Comparison of ENCODE assay signal across 21 mouse cellular contexts in the genomic region with DNA sequence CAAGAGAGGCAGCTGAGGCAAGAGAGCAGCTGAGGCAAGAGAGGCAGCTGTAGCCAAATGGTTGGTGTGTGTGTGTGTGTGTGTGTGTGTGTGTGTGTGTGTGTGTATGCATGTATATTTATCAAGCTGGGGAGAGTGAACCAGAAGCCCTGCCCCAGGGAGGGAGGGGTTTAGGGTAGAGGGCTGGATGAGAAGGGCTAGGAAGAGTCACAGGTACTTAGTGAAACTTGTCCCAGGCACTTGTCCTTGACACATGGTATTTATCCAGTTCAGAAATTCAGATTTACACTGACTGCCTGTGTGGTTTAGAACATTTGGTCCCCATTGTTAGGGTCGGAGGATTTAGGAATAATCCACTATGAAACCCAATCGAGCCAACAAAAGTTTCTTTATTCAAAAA.
DNase-seq lines count a peak whose midpoint lies in the region; ATAC-seq and TF ChIP-seq lines count a peak whose summit lies in the region.
"Had no signal": no experiment of that assay in that cellular context is flagged by ENCODE, and none has a peak within 500 bp of the region (broad histone marks: within the 10 kb centered on the region; RNA-seq: fewer than 3 reads in every experiment).

No protein-coding gene starts in this region.

- no peak overlapping the region for H3K4me3 ChIP-seq in limb, embryonic 13.5 days
- no peak overlapping the region for H3K4me3 ChIP-seq in limb, embryonic 10.5 days
- H3K4me3 ChIP-seq in thymus, adult 2 months (ENCODE audit: control insufficient read depth, insufficient read depth, low read length) = no peak overlapping the region
- no peak overlapping the region for H3K4me3 ChIP-seq in embryonic facial prominence, embryonic 15.5 days (replicated peaks)
- H3K4me3 ChIP-seq: forebrain, embryonic 13.5 days; gastrocnemius, adult 2 months; heart, embryonic 10.5 days; hindbrain, embryonic 13.5 days had no signal

- no peaks in the 10 kb centered on the region for H3K27me3 ChIP-seq in limb, embryonic 13.5 days
- H3K27me3 ChIP-seq in limb, embryonic 10.5 days (ENCODE audit: low read depth, poor library complexity, severe bottlenecking) = no peaks in the 10 kb centered on the region
- H3K27me3 ChIP-seq in thymus, adult 2 months (ENCODE audit: control insufficient read depth, insufficient read depth, low read length) = no peaks in the 10 kb centered on the region
- no peaks in the 10 kb centered on the region for H3K27me3 ChIP-seq in embryonic facial prominence, embryonic 15.5 days
- H3K27me3 ChIP-seq: CH12.LX; forebrain, embryonic 13.5 days; hindbrain, embryonic 13.5 days; Patski had no signal

- no peaks in the 10 kb centered on the region for H3K36me3 ChIP-seq in limb, embryonic 13.5 days
- H3K36me3 ChIP-seq in limb, embryonic 10.5 days = no peaks in the 10 kb centered on the region
- H3K36me3 ChIP-seq in thymus, adult 2 months (ENCODE audit: control insufficient read depth, insufficient read depth, low read length) = no peaks in the 10 kb centered on the region
- H3K36me3 ChIP-seq in embryonic facial prominence, embryonic 15.5 days = no peaks in the 10 kb centered on the region
- H3K36me3 ChIP-seq: heart, embryonic 10.5 days; hindbrain, embryonic 13.5 days had no signal

- DNase-seq in limb, embryonic 10.5 days (ENCODE audit: low spot score) = no peak
- peak; percentile 17 for DNase-seq in thymus, postnatal 0 days (ENCODE audit: low spot score)
- no peak for DNase-seq in thymus, adult 2 months
- no peak for DNase-seq in left cerebral cortex, postnatal 25 days (ENCODE audit: low spot score in 2 of 2)
- DNase-seq: adrenal gland, postnatal 14 days; cerebellum, adult 18-20 months; cerebellum, adult 9-11 months; cerebellum, postnatal 36 days; gastrocnemius, adult 2 months; gastrocnemius, postnatal 25 days; heart, postnatal 10 days; heart, postnatal 4 days had no signal

- no peak overlapping the region for H3K9ac ChIP-seq in limb, embryonic 13.5 days
- no peak overlapping the region for H3K9ac ChIP-seq in embryonic facial prominence, embryonic 15.5 days
- H3K9ac ChIP-seq: forebrain, embryonic 13.5 days; hindbrain, embryonic 13.5 days had no signal

- H3K27ac ChIP-seq in limb, embryonic 13.5 days = no peak overlapping the region
- H3K27ac ChIP-seq in limb, embryonic 10.5 days = no peak overlapping the region
- no peak overlapping the region for H3K27ac ChIP-seq in thymus, adult 2 months (ENCODE audit: control insufficient read depth, insufficient read depth, low read length)
- no peak overlapping the region for H3K27ac ChIP-seq in embryonic facial prominence, embryonic 15.5 days (replicated peaks)
- H3K27ac ChIP-seq: forebrain, embryonic 13.5 days; gastrocnemius, adult 2 months; heart, embryonic 10.5 days; hindbrain, embryonic 13.5 days; hindbrain, postnatal 0 days had no signal

- peak; percentile 61; the same call in 1 of the 2 replicates for ATAC-seq in limb, embryonic 13.5 days (ENCODE audit: low FRiP score, low read depth)
- 0 out of 2 replicates have a peak, but pooled peaks have one; percentile 43 for ATAC-seq in embryonic facial prominence, embryonic 15.5 days (ENCODE audit: insufficient number of reproducible peaks, low FRiP score, low TSS enrichment, low read depth)
- ATAC-seq: activated CD4-positive, CD25-positive, alpha-beta regulatory T cell, adult 4 months; forebrain, embryonic 13.5 days; hindbrain, postnatal 0 days; Patski had no signal

- WGBS in limb, embryonic 13.5 days = 72% methylated on average over 2 of the region's 2 CpGs
- 84% methylated on average over 2 of the region's 2 CpGs for WGBS in limb, embryonic 10.5 days
- 95% methylated on average over 2 of the region's 2 CpGs for WGBS in thymus, adult 2 months
- 49% methylated on average over 2 of the region's 2 CpGs for WGBS in embryonic facial prominence, embryonic 15.5 days

- H3K9me3 ChIP-seq in limb, embryonic 13.5 days = 0 out of 2 replicates have a peak, but pooled peaks cover 6% of the 10 kb centered on the region
- no peaks in the 10 kb centered on the region for H3K9me3 ChIP-seq in limb, embryonic 10.5 days (replicated peaks)
- no peaks in the 10 kb centered on the region for H3K9me3 ChIP-seq in embryonic facial prominence, embryonic 15.5 days (replicated peaks)
- H3K9me3 ChIP-seq: forebrain, embryonic 13.5 days; hindbrain, embryonic 13.5 days had no signal

- H3K4me1 ChIP-seq in limb, embryonic 13.5 days = 0 out of 2 replicates have a peak, but pooled peaks cover 4% of the 10 kb centered on the region
- H3K4me1 ChIP-seq in limb, embryonic 10.5 days = peaks cover 9% of the 10 kb centered on the region; the same call in 1 of the 2 replicates
- H3K4me1 ChIP-seq in thymus, adult 2 months (replicated peaks; ENCODE audit: control insufficient read depth, insufficient read depth, low read length) = peaks cover 4% of the 10 kb centered on the region
- no peaks in the 10 kb centered on the region for H3K4me1 ChIP-seq in embryonic facial prominence, embryonic 15.5 days
- H3K4me1 ChIP-seq: forebrain, embryonic 13.5 days; heart, embryonic 10.5 days; hindbrain, embryonic 13.5 days had no signal

- intact Hi-C loops in left cerebral cortex, postnatal 25 days (cut with DNase I) = no loop called here

- H3K4me2 ChIP-seq in limb, embryonic 13.5 days (replicated peaks) = no peak overlapping the region
- no peak overlapping the region for H3K4me2 ChIP-seq in embryonic facial prominence, embryonic 15.5 days (replicated peaks)
- H3K4me2 ChIP-seq: forebrain, embryonic 13.5 days; hindbrain, embryonic 13.5 days had no signal

- TF ChIP-seq CTCF in thymus, adult 2 months (IDR thresholded peaks at IDR 0.05; ENCODE audit: borderline replicate concordance, control insufficient read depth, extremely low read depth, insufficient read depth, low read length, poor library complexity) = no peak

- TF ChIP-seq POLR2A in thymus, adult 2 months (IDR thresholded peaks at IDR 0.05; ENCODE audit: control insufficient read depth, extremely low read depth, insufficient read depth, low read length, poor library complexity) = no peak
